Mouse (Mus musculus): ENCODE measurements at regions not wholly inside any gene's neighbourhood (a gene's known extent, or its start where the extent isn't known, plus 50 kb on each side); places are given as distances from the start of the nearest gene placed in this dataset.

GRCm38 (mm10) chr12:93549900-93550299, 1700.9 kb upstream of the Sel1l start:
- DNase-seq: no peak

GRCm38 (mm10) chr12:93523465-93523864, 1674.5 kb upstream of the Sel1l start:
- no peak for DNase-seq

GRCm38 (mm10) chr12:93486381-93486780, 1637.4 kb upstream of the Sel1l start:
- DNase-seq: no peak

DNA sequence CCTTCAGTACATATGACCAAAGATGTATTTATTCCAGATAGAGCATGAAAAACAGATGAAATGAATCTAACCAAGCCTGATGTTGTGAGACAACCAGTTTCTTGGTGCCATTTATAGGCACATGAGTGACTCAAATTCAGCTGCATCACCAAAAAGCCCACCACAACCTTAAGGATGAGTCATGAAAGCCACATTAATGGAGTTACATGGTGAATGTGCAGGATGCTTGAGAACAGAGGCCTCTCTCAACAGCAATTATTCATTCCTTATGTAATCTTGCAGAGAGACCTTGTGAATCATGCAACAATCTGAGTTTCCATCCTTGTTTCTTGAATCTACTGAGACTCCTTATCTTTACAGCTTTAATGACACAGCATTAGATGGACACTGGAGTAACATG, 1613.1 kb upstream of the Sel1l start:
- no peak for DNase-seq

GRCm38 (mm10) chr12:93449436-93449835, 1600.5 kb upstream of the Sel1l start:
- no peak for DNase-seq

- DNase-seq: no peak
These were observed 1580.3 kb upstream of the Sel1l start for GRCm38 (mm10) chr12:93429218-93429617.

DNA sequence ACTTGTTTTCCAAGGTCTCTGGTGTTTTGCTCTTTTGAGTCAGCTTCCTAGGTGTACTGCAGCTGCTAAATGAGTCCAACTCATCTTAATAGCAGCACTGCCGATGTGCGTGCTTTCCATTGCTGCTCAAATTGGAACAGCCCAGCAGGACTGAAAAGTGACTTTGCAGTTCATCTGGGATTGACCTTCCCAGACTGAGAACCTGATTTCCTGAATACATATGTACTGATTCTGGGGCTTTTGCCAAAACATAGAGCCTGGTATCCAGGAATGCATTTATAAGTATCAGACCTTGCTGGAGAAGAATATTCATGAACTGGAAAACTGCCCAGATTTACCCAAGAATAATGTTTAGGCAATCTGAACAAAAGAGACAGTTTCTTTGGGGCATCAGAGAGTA, 1579.0 kb upstream of the Sel1l start:
- DNase-seq: no peak

DNA sequence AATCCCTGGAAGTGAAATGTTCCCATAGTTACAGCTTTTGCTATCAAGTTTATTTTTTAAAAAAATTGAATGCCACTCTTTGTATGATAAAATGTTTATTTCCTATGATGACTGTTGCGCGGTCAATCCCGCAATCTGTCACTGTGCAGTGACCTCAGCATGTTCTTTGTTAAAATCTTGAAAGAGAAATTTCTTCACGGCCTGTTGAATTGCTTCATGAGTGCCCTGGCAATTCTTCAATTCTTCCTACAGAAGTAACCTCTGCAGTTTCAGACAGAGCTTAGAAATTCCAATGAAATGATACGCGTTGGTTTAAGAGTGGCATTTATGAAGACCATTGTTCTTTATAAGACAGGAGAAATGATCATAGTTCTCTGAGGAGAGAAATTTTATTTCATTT, 1567.4 kb upstream of the Sel1l start:
- no peak for DNase-seq

GRCm38 (mm10) chr12:93415791-93416190, 1566.8 kb upstream of the Sel1l start:
- DNase-seq: no peak

- no peak for DNase-seq
These were observed 1536.6 kb upstream of the Sel1l start for GRCm38 (mm10) chr12:93385578-93385977.

DNA sequence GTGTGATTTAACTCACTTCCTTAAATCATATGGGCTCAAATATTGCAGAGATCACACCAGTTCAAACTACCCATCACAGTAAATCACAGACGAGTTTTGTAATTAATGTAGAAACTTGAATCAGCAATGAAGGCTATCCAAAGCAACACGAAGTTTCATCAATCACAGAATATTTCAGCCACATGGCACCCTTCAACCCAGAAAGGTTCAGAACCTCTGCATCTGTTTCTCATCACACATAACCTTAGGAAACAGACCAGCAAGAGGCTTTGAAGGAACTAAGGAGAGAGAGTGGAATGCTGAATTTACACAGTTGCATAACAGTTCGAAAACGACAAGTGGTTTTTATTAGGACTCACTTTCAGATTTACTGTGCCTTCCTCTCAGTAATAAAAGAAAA, 1494.0 kb upstream of the Sel1l start:
- DNase-seq: no peak

DNA sequence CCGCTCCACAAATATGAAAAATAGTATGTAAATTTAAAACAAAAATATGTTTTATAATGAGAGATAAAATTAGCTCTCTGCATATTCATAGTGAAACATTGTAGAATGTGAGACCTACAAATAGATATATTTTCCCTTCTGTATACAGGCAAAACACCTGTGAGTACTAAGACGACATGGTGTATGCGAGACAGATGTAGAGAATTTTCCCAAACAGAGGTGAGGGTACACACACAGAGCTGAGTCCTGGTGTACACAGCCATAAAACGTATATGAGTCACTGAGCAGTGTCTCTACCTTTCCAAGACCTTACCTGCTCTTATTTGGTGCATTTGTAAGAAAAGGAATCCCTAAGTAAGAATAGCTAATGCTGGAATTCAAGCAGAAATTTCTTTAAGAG, 1493.6 kb upstream of the Sel1l start:
- DNase-seq: no peak

DNA sequence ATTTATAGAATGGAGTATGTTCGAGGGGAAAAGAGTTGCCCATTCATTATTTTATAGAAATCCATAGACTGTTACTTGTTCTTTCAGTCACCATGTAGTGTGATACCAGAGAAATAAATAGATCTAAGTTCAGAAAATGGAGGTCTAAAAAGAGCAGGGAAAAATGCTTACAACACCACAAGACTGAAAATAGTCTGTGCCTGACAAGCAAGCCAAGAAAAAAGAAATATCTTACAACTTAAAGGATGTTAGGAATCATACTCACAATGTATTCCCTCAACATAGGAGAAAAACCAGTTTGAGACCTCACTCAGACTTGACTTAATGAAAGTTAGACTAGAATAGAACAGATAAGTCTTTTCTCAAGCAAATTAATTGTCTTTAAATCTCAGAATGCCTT, 1486.6 kb upstream of the Sel1l start:
- no peak for DNase-seq

DNA sequence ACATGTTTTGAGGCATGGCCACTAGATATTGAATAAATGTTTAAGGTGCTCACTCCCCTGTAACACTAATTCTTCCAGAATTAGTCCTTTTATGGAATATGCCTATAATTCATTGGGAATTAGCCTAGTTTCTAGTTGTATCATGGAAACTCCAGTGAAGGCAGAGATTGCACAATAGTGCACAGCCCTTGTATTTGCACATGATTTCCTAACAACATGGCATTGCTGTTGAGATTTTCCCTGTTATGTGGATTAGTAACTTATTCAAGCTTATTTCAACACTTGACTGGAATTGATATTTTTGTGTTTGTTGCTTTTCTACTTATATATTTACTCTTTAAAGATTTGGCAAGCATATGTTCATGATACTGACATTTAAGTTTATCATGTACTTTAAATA, 1463.3 kb upstream of the Sel1l start:
- no peak for DNase-seq

GRCm38 (mm10) chr12:93281816-93282215, 1432.9 kb upstream of the Sel1l start:
- peak; percentile 60 for DNase-seq

GRCm38 (mm10) chr12:93273652-93274051, 1424.7 kb upstream of the Sel1l start:
- DNase-seq: no peak

- DNase-seq: no peak
These were observed 1381.3 kb upstream of the Sel1l start for GRCm38 (mm10) chr12:93230237-93230636.

GRCm38 (mm10) chr12:93226826-93227225, 1377.9 kb upstream of the Sel1l start:
- DNase-seq: no peak

- DNase-seq: no peak
These were observed 1372.4 kb upstream of the Sel1l start for GRCm38 (mm10) chr12:93221179-93221922.

GRCm38 (mm10) chr12:93207596-93207995, 1358.6 kb upstream of the Sel1l start:
- no peak for DNase-seq

- no peak for DNase-seq
These were observed 1340.0 kb upstream of the Sel1l start for GRCm38 (mm10) chr12:93188940-93189339.

GRCm38 (mm10) chr12:93173744-93174143, 1324.8 kb upstream of the Sel1l start:
- no peak for DNase-seq

- DNase-seq: no peak
These were observed 1311.3 kb upstream of the Sel1l start for GRCm38 (mm10) chr12:93160252-93160651.

GRCm38 (mm10) chr12:93152618-93153245, 1303.8 kb upstream of the Sel1l start:
- DNase-seq: peak; percentile 12

- no peak for DNase-seq
These were observed 1302.6 kb upstream of the Sel1l start for GRCm38 (mm10) chr12:93151530-93151929.
